Mouse (Mus musculus): ENCODE data around the gene Pdk4. TPM values are rescaled to one million over a fixed set of nuclear protein-coding genes. Genes with fewer than 3 reads are reported as not detected.

Pdk4 gene
- total and polyA plus RNA-seq, 3 experiments, result not detected

DNA sequence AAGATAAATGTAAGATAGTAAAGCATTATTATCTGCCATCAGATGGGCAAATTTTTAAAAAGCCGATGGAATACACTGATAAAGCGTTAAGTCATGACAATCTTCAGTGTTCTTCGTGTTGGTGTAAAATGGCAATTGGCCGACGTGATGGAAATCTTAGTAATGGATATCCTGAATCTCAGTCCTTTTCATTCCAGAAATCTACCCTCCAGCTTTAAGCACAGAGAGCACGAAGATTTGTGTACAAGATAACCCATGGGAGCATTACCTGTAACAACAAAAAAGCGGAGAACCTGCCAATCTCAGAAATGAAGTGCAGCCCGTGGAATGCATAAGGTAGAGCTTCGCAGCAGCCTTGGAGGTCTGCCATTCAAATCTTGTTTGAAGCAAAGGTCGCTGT lies 5.4 kb upstream of the Pdk4 start:
- Histone ChIP-seq H3K36me3 (ENCODE audit: control insufficient read depth in 1 of 2, insufficient read depth in 2 of 2, low read length in 2 of 2) (no peaks in the 10 kb centered on the region), H3K4me3 (ENCODE audit: control insufficient read depth in 1 of 2, insufficient read depth in 1 of 2, low read depth in 2 of 2, low read length in 2 of 2) (no peak overlapping the region), H3K9me3 (replicated peaks; ENCODE audit: insufficient read depth, low read length) (no peaks in the 10 kb centered on the region), H3K79me2 (ENCODE audit: control insufficient read depth, insufficient read depth, low read length, poor library complexity) (no peaks in the 10 kb centered on the region), H3K27me3 (ENCODE audit: control insufficient read depth in 1 of 2, insufficient read depth in 2 of 2, low read length in 2 of 2) (no peaks in the 10 kb centered on the region; a peak in 1 of 4 replicates), H3K27ac (ENCODE audit: control insufficient read depth, low read depth, low read length) (no peak overlapping the region), H3K4me1 (ENCODE audit: control insufficient read depth in 1 of 2, insufficient read depth in 2 of 2, low read length in 2 of 2) (no peaks in the 10 kb centered on the region), H3K9ac (ENCODE audit: control insufficient read depth, low read depth, low read length, poor library complexity, severe bottlenecking) (no peak overlapping the region)
- TF ChIP-seq RAD21 (IDR thresholded peaks at IDR 0.05; ENCODE audit: low read depth, low read length), result no peak
- TF ChIP-seq CHD1 (IDR thresholded peaks at IDR 0.05; ENCODE audit: low read depth, low read length), result no peak
- no peak for TF ChIP-seq BHLHE40 (IDR thresholded peaks at IDR 0.05; ENCODE audit: borderline replicate concordance, low read depth, low read length)
- TF ChIP-seq MYC (IDR thresholded peaks at IDR 0.05; ENCODE audit: low read depth, low read length), result no peak
- TF ChIP-seq TBP (IDR thresholded peaks at IDR 0.05; ENCODE audit: low read depth, low read length), result no peak
- TF ChIP-seq MAX (IDR thresholded peaks at IDR 0.05; ENCODE audit: low read length), result no peak
- no peak for TF ChIP-seq ZMIZ1 (IDR thresholded peaks at IDR 0.05; ENCODE audit: low read depth, low read length)
- no peak for TF ChIP-seq ZC3H11A (IDR thresholded peaks at IDR 0.05; ENCODE audit: low read depth, low read length)
- TF ChIP-seq SIN3A (IDR thresholded peaks at IDR 0.05; ENCODE audit: low read length), result no peak
- no peak for TF ChIP-seq GABPA (IDR thresholded peaks at IDR 0.05; ENCODE audit: low read depth, low read length)
- TF ChIP-seq MAFK (IDR thresholded peaks at IDR 0.05; ENCODE audit: borderline replicate concordance, low read depth, low read length), result no peak
- TF ChIP-seq ZNF384 (IDR thresholded peaks at IDR 0.05; ENCODE audit: low read depth, low read length), result no peak
- no peak for TF ChIP-seq RCOR1 (IDR thresholded peaks at IDR 0.05; ENCODE audit: low read depth, low read length)
- no peak for TF ChIP-seq TCF12 (IDR thresholded peaks at IDR 0.05; ENCODE audit: low read depth, low read length)
- TF ChIP-seq MEF2A (IDR thresholded peaks at IDR 0.05; ENCODE audit: extremely low read depth, insufficient replicate concordance, low read depth, low read length, poor library complexity, severe bottlenecking), result no peak
- no peak for TF ChIP-seq ETS1 (IDR thresholded peaks at IDR 0.05; ENCODE audit: low read depth, low read length)
- no peak for TF ChIP-seq NELFE (IDR thresholded peaks at IDR 0.05; ENCODE audit: low read depth, low read length)
- TF ChIP-seq KAT2A (conservative IDR thresholded peaks at IDR 0.05; ENCODE audit: low read depth, low read length), result no peak
- no peak for DNase-seq (ENCODE audit: low read depth, low spot score)

DNA sequence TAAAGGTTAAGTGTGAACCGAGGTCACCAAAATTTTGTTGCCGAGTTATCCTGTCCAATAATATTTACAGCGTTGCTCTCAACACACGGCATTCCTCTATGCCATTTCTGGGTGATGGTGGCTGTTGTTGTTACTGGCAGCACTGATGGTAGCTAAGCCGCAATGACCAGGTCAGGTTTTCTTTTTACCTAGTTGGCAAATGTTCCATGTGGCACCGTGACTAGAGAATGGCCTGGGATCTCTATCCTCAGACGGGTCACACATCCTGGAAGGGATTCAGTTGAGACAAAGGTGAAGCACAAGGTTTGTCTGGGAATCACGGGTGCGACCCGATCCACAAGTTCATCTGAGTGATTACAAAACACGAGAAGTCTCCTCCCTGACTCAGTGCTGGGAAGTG lies 2.6 kb upstream of the Pdk4 start:
- TF ChIP-seq CHD1 (IDR thresholded peaks at IDR 0.05; ENCODE audit: low read depth, low read length) (no peak), E2F4 (IDR thresholded peaks at IDR 0.05; ENCODE audit: borderline replicate concordance, low read depth, low read length) (no peak), TBP (IDR thresholded peaks at IDR 0.05; ENCODE audit: low read depth, low read length) (no peak), MEF2A (IDR thresholded peaks at IDR 0.05; ENCODE audit: extremely low read depth, insufficient replicate concordance, low read depth, low read length, poor library complexity, severe bottlenecking) (no peak), MXI1 (IDR thresholded peaks at IDR 0.05; ENCODE audit: low read depth, low read length) (no peak), RCOR1 (IDR thresholded peaks at IDR 0.05; ENCODE audit: low read depth, low read length) (no peak), MAX (IDR thresholded peaks at IDR 0.05; ENCODE audit: low read length) (no peak), ZMIZ1 (IDR thresholded peaks at IDR 0.05; ENCODE audit: low read depth, low read length) (no peak), ZC3H11A (IDR thresholded peaks at IDR 0.05; ENCODE audit: low read depth, low read length) (no peak), TCF12 (IDR thresholded peaks at IDR 0.05; ENCODE audit: low read depth, low read length) (no peak), POLR2A (IDR thresholded peaks at IDR 0.05; ENCODE audit: control insufficient read depth in 1 of 2, insufficient read depth in 1 of 2, low read depth in 1 of 2, low read length in 2 of 2, poor library complexity in 1 of 2) (no peak)
- no peak for DNase-seq (ENCODE audit: low read depth, low spot score)
- Histone ChIP-seq H3K9me3 (replicated peaks; ENCODE audit: insufficient read depth, low read length) (no peaks in the 10 kb centered on the region), H3K4me1 (ENCODE audit: control insufficient read depth in 1 of 2, insufficient read depth in 2 of 2, low read length in 2 of 2) (no peaks in the 10 kb centered on the region), H3K79me2 (ENCODE audit: control insufficient read depth, insufficient read depth, low read length, poor library complexity) (no peaks in the 10 kb centered on the region), H3K4me3 (ENCODE audit: control insufficient read depth in 1 of 2, insufficient read depth in 1 of 2, low read depth in 2 of 2, low read length in 2 of 2) (no peak overlapping the region), H3K9ac (ENCODE audit: control insufficient read depth, low read depth, low read length, poor library complexity, severe bottlenecking) (no peak overlapping the region), H3K27ac (ENCODE audit: control insufficient read depth, low read depth, low read length) (no peak overlapping the region), H3K27me3 (ENCODE audit: control insufficient read depth in 1 of 2, insufficient read depth in 2 of 2, low read length in 2 of 2) (no peaks in the 10 kb centered on the region; a peak in 1 of 4 replicates), H3K36me3 (ENCODE audit: control insufficient read depth in 1 of 2, insufficient read depth in 2 of 2, low read length in 2 of 2) (no peaks in the 10 kb centered on the region)

All from MEL (cell line).